Mouse (Mus musculus) frontal cortex, adult (tissue): ENCODE data around the gene Skap1.

ENCODE experiments used
- ATAC-seq: cut with Nextera tagmentation; 2 replicates; pipeline ENCODE4 v1.9.2; 2017; ENCODE audit warnings: mild to moderate bottlenecking, moderate library complexity, mixed read lengths; ENCODE audit not compliant: low TSS enrichment

Gene Skap1

GRCm38 (mm10) chr11:96746648-96747047 lies 282.3 kb downstream of the Skap1 start:
- no peak for ATAC-seq

- ATAC-seq, result no peak
Observed at GRCm38 (mm10) chr11:96747555-96747954, 283.2 kb downstream of the Skap1 start.

GRCm38 (mm10) chr11:96755298-96755697 lies 290.9 kb downstream of the Skap1 start:
- ATAC-seq, result no peak

- ATAC-seq, result no peak
Observed at GRCm38 (mm10) chr11:96757421-96757820, 293.0 kb downstream of the Skap1 start.

GRCm38 (mm10) chr11:96758402-96758801 lies 294.0 kb downstream of the Skap1 start:
- peak; percentile 50; the same call in 1 of the 2 replicates for ATAC-seq

GRCm38 (mm10) chr11:96760042-96760441 lies 295.6 kb downstream of the Skap1 start:
- 0 out of 2 replicates have a peak, but pooled peaks have one; percentile 44 for ATAC-seq

- ATAC-seq, result peak; percentile 39
Observed at GRCm38 (mm10) chr11:96761984-96762383, 297.6 kb downstream of the Skap1 start.

GRCm38 (mm10) chr11:96762742-96763470 lies 298.5 kb downstream of the Skap1 start:
- ATAC-seq, result no peak

- no peak for ATAC-seq
Observed at GRCm38 (mm10) chr11:96764511-96765350, 300.3 kb downstream of the Skap1 start.

- ATAC-seq, result no peak
Observed at GRCm38 (mm10) chr11:96765645-96766044, 301.3 kb downstream of the Skap1 start.

GRCm38 (mm10) chr11:96766555-96766954 lies 302.2 kb downstream of the Skap1 start:
- ATAC-seq, result peak; percentile 82

- ATAC-seq, result peak; percentile 35
Observed at GRCm38 (mm10) chr11:96767096-96767495, 302.7 kb downstream of the Skap1 start.

- ATAC-seq, result no peak
Observed at GRCm38 (mm10) chr11:96768240-96768639, 303.8 kb downstream of the Skap1 start.

- no peak for ATAC-seq
Observed at GRCm38 (mm10) chr11:96771274-96771975, 307.0 kb downstream of the Skap1 start.

GRCm38 (mm10) chr11:96772413-96772812 lies 308.0 kb downstream of the Skap1 start:
- ATAC-seq, result no peak

GRCm38 (mm10) chr11:96774536-96774935 lies 310.1 kb downstream of the Skap1 start:
- no peak for ATAC-seq

- no peak for ATAC-seq
Observed at GRCm38 (mm10) chr11:96775063-96775462, 310.7 kb downstream of the Skap1 start.

- no peak for ATAC-seq
Observed at GRCm38 (mm10) chr11:96775665-96776064, 311.3 kb downstream of the Skap1 start.

GRCm38 (mm10) chr11:96776068-96776467 lies 311.7 kb downstream of the Skap1 start:
- ATAC-seq, result no peak

GRCm38 (mm10) chr11:96776968-96777962 lies 312.9 kb downstream of the Skap1 start, which contains the start of gene Snx11:
Gene Snx11 (minus strand): TSS chr11:96777559.
- ATAC-seq, result peak; percentile 99
